ENCODE assay signal across 20 mouse cellular contexts in the genomic region with DNA sequence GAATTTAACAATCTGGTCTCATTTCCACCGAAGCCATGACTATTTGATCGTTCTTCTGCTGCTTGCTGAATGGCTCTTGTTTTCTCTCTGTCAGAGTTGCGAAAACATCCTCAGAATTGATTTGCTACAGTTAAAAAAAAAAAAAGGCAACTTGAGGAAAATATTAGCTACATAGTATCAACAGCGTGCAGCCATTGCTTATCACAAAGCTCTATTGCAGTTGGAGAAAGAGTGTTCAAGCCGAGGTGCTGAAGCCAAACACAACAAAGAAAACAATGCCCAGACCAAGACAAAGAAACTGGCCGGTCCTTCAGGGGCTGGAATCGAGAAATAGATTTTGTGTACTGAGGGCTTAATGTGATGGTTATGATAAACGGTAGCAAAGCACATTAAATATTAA.
"Had no signal": no experiment of that assay in that cellular context is flagged by ENCODE, and none has a peak within 500 bp of the region (broad histone marks: within the 10 kb centered on the region; RNA-seq: fewer than 3 reads in every experiment).

No protein-coding gene starts in this region.

- DNase-seq: kidney, adult 9 months; kidney, postnatal 14 days; kidney, postnatal 4 days; left cerebral cortex, postnatal 4 days; lung, adult 2 months; lung, postnatal 14 days; lung, postnatal 4 days; retina, postnatal 1 day; right cerebral cortex, postnatal 25 days; spleen, adult 18-20 months; thymus, postnatal 25 days had no signal

- H3K9ac ChIP-seq: limb, embryonic 12.5 days; limb, embryonic 15.5 days; liver, embryonic 15.5 days; midbrain, embryonic 12.5 days; neural tube, embryonic 13.5 days; stomach, embryonic 15.5 days had no signal

- H3K4me1 ChIP-seq: limb, embryonic 12.5 days; limb, embryonic 15.5 days; midbrain, embryonic 12.5 days; neural tube, embryonic 13.5 days; stomach, embryonic 15.5 days had no signal

- H3K4me3 ChIP-seq: limb, embryonic 12.5 days; limb, embryonic 15.5 days; liver, embryonic 15.5 days; midbrain, embryonic 12.5 days; myocyte; neural tube, embryonic 13.5 days; stomach, embryonic 15.5 days had no signal

- ATAC-seq: midbrain, embryonic 16.5 days had no signal

- H3K27ac ChIP-seq: limb, embryonic 12.5 days; limb, embryonic 15.5 days; liver, embryonic 15.5 days; midbrain, embryonic 12.5 days; neural tube, embryonic 13.5 days; stomach, embryonic 15.5 days had no signal

- H3K36me3 ChIP-seq: limb, embryonic 12.5 days; limb, embryonic 15.5 days; liver, embryonic 15.5 days; midbrain, embryonic 12.5 days; neural tube, embryonic 13.5 days; stomach, embryonic 15.5 days had no signal

- H3K9me3 ChIP-seq: limb, embryonic 12.5 days; limb, embryonic 15.5 days; liver, embryonic 15.5 days; midbrain, embryonic 12.5 days; neural tube, embryonic 13.5 days; stomach, embryonic 15.5 days had no signal

- H3K4me2 ChIP-seq: limb, embryonic 12.5 days; limb, embryonic 15.5 days; liver, embryonic 11.5 days; liver, embryonic 15.5 days; midbrain, embryonic 12.5 days; neural tube, embryonic 13.5 days; stomach, embryonic 15.5 days had no signal

- H3K27me3 ChIP-seq: limb, embryonic 12.5 days; limb, embryonic 15.5 days; liver, embryonic 15.5 days; midbrain, embryonic 12.5 days; neural tube, embryonic 13.5 days; stomach, embryonic 15.5 days had no signal
